Mouse (Mus musculus) cerebellum, postnatal 10 days (tissue): ENCODE measurements around the gene Zmynd8.
A peak's percentile ranks its signal among the peaks of the same experiment; 100 is the strongest.

ENCODE experiments used
- DNase-seq, 2 experiments: peaks; one replicate each; pipeline ENCODE4 v3.0.0; 2021; ENCODE audit warnings: mixed read lengths in 2 of 2

Zmynd8 gene

DNA sequence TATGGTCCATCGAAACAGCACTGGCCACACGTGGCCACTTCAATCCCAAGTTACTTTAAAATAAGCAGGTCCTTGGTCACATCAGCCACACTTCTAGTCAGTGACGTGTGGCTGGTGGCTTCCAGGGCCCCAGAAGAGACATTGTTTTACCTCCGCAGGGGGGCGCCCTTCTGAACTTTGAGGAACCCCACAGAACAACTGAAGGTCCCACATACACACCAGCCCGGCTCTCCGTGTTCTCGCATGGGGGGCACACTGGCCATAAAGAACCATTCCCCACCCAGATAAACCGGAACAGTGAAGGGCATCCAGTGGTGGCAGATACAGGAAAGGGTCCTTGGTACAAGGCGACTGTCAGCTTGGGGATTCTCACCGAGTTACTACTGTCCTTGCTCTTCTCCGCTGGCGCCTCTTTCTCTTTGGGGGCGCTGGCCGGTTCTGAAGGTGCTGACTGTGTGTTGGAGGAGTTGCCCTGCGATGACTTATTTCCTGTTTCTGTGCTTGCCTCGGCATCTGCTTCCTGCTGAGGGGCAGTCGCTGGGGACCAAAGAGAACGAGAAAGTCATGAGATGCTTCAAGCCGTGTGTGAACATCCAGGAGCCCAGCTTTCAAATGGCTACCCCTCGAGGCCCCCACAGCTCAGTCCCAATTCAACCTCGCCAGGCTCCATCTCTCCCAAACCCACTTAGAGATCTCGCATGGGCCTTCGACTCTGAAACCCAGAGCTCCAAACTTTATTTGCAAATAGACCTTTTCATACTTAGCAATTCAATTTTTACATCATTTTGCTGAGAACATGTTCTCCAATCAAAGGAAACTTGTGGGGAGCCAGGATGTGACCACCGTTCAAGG is 106.2 kb downstream of the Zmynd8 start:
- no peak for DNase-seq

DNA sequence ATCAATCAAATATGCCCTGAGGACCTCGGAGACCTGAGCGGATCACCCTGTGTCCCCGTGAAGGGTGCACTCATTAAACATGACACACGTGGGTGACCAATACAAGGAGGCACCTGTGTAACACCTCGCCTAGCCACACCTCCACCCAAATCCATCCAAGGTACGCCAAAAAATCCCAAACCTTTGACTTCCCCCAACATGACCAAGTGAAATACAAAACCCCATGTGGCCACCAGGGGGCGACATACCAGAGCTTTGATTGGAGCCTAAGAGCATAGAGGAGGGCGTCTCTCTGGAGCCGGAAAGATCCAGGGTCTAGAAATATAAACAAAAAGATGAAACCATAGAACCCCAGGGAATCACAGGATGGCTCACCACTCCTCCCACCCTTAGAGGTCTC is 107.2 kb downstream of the Zmynd8 start:
- peak; percentile 75 to 85 for DNase-seq

DNA sequence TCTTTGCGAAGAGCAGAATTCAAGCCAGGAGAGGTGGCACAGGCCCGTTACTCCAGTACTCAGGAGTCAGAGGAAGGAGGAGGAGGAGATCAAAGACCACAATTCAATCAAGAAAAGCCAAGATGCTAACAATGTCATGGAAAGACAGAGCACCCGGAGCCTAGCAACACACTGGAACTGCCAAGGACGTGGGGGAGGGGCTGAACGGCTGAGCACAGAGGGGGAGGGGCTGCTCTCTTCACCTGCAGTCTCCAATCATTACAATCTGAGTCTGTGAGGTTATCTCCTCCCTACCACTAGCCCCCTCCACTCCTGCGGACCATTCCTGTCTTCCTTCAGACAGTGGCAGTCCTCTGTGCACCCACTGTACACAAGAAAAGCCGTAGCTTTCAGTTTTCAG is 107.8 kb downstream of the Zmynd8 start:
- peak; percentile 70 to 74 for DNase-seq

GRCm38 (mm10) chr2:165789667-165790066 is 109.1 kb downstream of the Zmynd8 start:
- peak; percentile 60 to 69 for DNase-seq

- no peak for DNase-seq
Measured at GRCm38 (mm10) chr2:165788796-165789195, 110.0 kb downstream of the Zmynd8 start.

DNA sequence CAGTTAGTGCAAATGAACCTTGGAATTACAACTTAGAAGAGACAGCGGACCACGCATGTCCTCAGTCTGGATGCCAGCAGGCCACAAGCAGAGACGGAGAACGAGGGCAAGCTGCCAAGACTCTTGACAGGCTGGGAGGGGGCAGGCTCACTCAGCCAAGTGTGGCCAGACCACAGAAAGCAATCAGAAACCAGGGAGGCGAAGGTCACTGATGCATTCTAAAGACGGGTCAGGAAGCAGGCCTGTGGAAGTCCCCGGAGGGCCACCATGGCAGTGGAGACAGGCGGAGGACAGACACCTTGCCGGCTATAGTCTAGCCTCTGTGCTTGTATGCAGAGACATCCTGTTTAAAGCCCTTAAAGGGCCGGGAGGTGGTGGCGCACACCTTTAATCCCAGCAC is 110.8 kb downstream of the Zmynd8 start:
- DNase-seq, result peak; percentile 98 to 99

DNA sequence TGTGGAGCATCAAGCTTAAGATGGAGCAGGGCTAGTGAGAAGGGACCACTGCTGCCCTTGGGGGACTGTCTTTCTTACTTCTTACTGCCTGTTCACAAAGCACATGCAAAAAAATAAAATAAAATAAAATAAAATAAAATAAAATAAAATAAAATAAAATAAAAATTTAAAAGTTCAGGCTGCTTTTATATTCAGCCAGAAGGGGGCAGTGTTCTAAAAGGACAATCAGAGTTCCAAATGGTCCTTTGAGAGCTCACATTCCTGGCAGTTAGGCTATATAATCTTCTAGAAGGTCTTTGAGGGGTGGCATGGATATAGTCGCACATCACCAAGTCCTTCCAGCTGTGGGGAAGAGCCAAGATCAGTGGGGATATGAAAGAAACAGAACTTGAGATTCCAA is 112.3 kb downstream of the Zmynd8 start:
- peak in 1 of 2 experiments; percentile 48 for DNase-seq

DNA sequence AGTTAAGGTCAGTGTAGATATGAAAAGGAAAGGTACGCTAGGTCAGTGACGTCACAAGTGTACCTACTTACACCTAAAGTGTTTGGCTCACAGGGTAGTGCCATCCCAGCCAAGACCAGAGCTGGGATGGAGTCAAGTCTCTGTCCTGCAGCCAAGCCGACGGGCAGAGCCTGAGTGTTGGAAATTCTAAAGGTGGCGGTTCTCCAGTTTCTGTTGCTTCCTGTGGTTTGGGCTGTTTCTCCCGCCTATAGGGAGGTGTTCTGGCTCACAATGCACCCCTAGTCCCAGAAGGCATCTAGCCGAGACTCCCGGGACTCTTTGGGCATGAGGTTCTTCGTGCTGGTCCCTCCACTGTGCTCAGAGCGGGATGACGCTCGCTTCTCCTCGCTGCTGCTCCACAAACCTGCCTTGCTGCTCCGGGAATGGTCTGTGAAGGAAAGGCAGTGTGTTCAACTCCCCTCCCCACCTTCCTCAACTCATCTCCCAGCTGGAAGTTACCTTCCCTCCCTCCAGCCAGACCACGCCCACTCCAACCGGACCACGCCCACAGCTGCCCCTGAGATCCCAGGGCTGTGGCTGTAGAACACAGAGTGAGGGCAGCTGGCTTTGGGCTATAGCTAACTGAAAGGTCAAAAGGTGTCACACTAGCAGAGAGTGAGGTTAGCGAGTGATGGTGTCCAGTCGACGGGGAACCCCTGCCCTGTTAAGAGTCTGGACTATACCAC is 113.3 kb downstream of the Zmynd8 start:
- peak; percentile 68 to 72 for DNase-seq

GRCm38 (mm10) chr2:165782324-165782723 is 116.5 kb downstream of the Zmynd8 start:
- peak; percentile 94 to 96 for DNase-seq

GRCm38 (mm10) chr2:165778927-165779326 is 119.9 kb downstream of the Zmynd8 start:
- peak; percentile 90 to 93 for DNase-seq

DNA sequence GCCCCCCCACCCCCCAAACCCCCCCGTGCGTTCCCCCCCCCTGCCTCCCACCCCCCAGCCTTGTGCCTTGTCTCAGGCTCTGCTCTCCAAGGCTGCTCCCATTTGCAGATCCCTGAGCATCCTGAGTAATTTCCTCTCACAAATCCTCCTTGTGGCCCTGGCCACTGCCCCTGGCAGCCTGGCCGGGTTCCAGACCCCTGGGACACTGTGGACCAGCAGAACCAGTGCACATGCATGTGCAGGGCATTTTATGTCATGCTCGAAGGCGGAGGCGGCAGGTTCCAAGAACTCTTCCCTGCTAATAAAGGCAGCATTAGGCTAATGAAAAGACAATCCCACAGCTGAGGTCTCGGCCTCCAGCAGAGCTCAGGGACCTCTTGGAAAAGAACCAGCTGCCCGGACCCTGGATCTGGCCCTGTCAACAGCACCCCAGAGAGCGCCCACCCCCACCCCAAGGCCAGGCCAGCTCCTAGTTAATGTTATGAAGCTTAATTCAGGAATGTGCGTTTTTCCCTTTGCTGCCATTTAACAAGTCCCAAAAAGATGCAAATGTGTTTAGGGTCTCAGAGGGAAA is 129.4 kb downstream of the Zmynd8 start:
- DNase-seq, result peak; percentile 80 to 85

GRCm38 (mm10) chr2:165768805-165769358 is 129.9 kb downstream of the Zmynd8 start:
- no peak for DNase-seq

GRCm38 (mm10) chr2:165759421-165759985 is 139.3 kb downstream of the Zmynd8 start:
- DNase-seq, result no peak

- no peak for DNase-seq
Measured at GRCm38 (mm10) chr2:165758534-165758933, 140.3 kb downstream of the Zmynd8 start.

GRCm38 (mm10) chr2:165757799-165758198 is 141.0 kb downstream of the Zmynd8 start:
- DNase-seq, result peak in 1 of 2 experiments; percentile 41

DNA sequence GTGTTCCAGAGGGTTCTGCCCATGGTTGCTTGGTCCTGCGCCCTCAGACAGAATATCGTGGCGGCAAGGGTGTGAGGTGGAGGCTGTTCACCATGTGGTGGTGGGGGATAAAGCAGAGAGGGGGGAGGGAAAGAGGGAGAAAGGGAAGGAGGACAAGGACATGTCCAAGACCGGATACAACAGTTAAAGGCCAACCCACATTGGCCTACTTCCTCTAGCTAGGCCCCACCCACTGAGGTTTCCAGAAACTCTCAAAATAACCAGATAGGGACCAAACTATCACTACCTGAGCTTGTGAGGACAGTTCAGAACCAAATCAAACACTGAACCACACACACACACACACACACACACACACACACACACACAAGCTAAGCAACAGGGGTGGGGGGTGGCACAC is 146.1 kb downstream of the Zmynd8 start:
- no peak for DNase-seq

- peak; percentile 28 to 39 for DNase-seq
Measured at GRCm38 (mm10) chr2:165751068-165751467, 147.7 kb downstream of the Zmynd8 start.

DNA sequence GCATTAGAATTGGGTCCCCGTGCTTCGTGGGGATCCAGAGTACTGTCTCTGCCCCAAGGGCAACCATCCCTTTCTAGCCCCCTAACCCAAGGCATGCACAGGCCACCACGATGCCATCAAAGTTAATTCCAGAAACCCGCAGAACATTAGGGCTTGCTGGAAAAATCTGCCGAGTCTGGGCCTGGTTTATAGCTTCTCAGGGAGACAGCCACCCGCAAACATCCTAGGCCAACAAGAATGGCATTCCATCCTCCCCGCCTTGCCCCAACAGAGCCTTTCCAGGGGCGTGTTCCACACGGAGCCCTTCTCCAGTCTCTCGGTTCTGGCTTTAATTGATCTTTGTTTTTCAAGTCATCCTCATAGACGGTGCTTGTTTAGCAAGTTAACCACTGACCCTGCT is 150.4 kb downstream of the Zmynd8 start:
- no peak for DNase-seq

DNA sequence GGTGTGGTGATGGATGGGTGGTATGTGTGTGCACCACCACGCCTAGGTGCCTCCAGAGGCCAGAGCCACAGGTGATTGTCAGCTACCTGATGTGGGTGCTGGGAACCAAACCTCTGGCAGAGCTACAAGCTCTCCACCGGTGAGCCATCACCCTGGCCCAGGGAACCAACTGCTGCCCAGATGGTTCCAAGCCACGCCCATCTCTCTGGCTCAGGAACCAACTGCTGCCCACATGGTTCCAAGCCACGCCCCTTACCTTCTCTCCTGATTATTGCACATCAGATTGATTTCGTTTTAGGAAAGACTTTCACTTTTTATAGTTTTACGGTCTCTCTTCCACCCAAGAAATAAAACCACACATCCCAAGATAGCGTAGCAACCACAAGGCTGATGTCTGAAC is 150.8 kb downstream of the Zmynd8 start:
- no peak for DNase-seq

DNA sequence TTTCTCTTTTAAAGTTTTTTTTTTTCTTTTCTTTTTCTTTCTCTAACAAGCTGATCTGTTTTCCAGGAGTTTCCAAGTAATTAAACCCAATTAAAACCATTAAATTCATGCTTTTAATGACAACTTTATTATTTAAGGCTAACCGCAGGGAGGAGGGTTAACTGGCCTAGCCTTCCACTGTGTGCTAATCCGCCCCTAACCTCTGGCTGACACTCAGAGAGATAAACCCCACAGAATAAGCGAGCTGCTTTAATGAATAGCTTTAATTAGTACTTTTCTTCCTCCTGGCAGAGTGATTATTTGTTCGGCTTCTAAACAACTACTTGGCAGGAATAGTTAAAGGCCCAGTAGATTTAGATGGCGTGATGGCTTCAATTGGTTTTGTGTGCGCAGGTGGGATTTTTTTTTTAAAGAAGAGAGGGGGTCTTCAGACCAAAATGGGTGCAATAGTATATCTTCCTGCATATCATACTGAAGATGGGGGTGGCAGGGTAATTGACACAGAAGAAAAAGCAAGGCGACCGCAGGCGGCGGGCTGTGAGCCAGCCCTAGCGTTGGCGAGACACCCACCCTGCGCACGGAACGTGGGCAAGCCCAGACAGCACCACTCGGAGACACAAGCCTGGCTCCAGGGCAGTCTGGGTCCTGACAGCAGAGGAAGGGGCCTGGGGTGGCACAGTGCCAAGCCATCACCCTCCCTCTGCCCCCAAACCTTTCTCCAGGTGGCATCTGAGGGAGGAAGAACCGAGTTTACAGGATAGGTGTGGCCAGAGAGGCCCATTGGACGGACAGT is 153.3 kb downstream of the Zmynd8 start:
- peak; percentile 35 to 40 for DNase-seq

DNA sequence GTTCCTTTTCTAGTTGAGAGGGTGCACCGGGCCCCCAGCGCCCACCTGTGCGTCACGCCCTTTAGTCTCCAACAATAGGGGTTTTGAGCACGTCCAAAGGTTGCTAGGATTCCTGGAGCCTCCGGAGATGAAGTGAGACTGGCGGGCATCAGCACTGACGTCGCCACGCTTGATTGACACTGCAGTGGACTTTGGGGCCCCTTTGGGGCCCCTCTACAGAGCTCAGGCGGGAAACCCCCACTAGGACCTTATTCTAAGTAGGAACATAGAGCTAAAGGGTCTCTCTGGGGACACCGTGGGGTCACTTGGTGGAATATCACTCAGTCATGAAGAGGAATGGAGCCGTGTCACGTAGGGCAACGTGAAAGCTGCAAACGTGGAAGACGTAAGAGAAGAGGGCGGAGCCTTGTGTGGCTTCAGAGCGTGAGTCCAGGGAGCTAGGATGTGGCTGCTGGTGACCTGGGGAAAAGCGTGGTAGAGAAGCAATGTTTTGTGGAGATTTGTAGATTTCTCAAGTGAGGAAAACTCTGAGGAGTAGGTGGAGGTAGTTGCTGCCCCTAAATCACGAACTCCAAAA is 156.5 kb downstream of the Zmynd8 start:
- DNase-seq, result no peak
